Mouse (Mus musculus): ENCODE measurements around the gene Cptp. TPM values are rescaled to one million over a fixed set of nuclear protein-coding genes. Genes with fewer than 3 reads are reported as not detected.

The Cptp gene
- polyA plus RNA-seq, 1 experiment = 33.3 TPM

GRCm38 (mm10) chr4:155823443-155823842 is 45.8 kb downstream of the Cptp start:
- WGBS = 91% methylated on average over 16 of the region's 16 CpGs
- no peak for DNase-seq

GRCm38 (mm10) chr4:155821025-155821424 is 48.2 kb downstream of the Cptp start:
- DNase-seq = no peak
- Histone ChIP-seq H3K4me1 (ENCODE audit: control insufficient read depth, insufficient read depth, low read length) (no peaks in the 10 kb centered on the region), H3K4me3 (replicated peaks; ENCODE audit: extremely low read depth, low read depth, low read length) (no peak overlapping the region)
- WGBS = 69% methylated on average over 7 of the region's 7 CpGs
- TF ChIP-seq CTCF (IDR thresholded peaks at IDR 0.05; ENCODE audit: insufficient read depth, low read length) (no peak), POLR2A (IDR thresholded peaks at IDR 0.05; ENCODE audit: borderline replicate concordance, extremely low read depth, low read depth, low read length) (no peak)

More at GRCm38 (mm10) chr4:155823443-155823842, 45.8 kb downstream of the Cptp start:
- Histone ChIP-seq H3K4me1 (ENCODE audit: control insufficient read depth, insufficient read depth, low read length) (no peaks in the 10 kb centered on the region), H3K4me3 (replicated peaks; ENCODE audit: extremely low read depth, low read depth, low read length) (no peak overlapping the region)
- TF ChIP-seq CTCF (IDR thresholded peaks at IDR 0.05; ENCODE audit: insufficient read depth, low read length) (no peak), POLR2A (IDR thresholded peaks at IDR 0.05; ENCODE audit: borderline replicate concordance, extremely low read depth, low read depth, low read length) (no peak)

DNA sequence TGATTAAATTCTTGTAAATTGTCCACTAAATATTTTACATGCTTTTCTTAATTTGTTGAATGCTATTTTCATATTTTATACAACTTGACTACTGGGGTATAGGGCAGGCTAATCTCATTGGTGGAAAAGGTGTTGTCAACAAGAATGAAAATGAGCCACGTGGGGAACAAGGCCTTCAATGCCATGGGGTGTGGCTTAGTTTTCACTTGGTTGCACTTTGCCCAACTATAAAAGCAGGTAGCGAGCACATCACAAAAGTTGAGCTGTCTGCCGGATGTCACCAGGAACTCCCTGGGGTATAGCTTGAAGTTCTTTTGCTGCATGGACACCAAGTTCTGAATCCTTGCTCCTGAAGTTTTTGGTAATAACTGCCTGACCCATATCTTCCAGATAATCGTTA is 51.7 kb downstream of the Cptp start:
- WGBS = 81% methylated on average over 4 of the region's 4 CpGs

More for the DNA sequence above, 51.7 kb downstream of the Cptp start:
- no peak for DNase-seq
- TF ChIP-seq CTCF (IDR thresholded peaks at IDR 0.05; ENCODE audit: insufficient read depth, low read length) (no peak), POLR2A (IDR thresholded peaks at IDR 0.05; ENCODE audit: borderline replicate concordance, extremely low read depth, low read depth, low read length) (no peak)
- no peak overlapping the region for H3K4me3 ChIP-seq (replicated peaks; ENCODE audit: extremely low read depth, low read depth, low read length)
- H3K4me1 ChIP-seq (ENCODE audit: control insufficient read depth, insufficient read depth, low read length) = peaks cover 8% of the 10 kb centered on the region

Other genes starting within 250 kb of the Cptp start
- gene Cdk11b, start 244.6 kb downstream of the Cptp start, polyA plus RNA-seq (2012; rRNA removed) = 21.3 and 29.1 TPM in 2 replicates
- gene Gm10563, start 224.0 kb downstream of the Cptp start, polyA plus RNA-seq (2012; rRNA removed) = not detected in 2 replicates
- 30.8 and 42.7 TPM in 2 replicates for gene Mmp23, start 216.1 kb downstream of the Cptp start, polyA plus RNA-seq (2012; rRNA removed)
- 90.1 and 92.0 TPM in 2 replicates for gene Mib2, start 200.2 kb downstream of the Cptp start, polyA plus RNA-seq (2012; rRNA removed)
- gene Fndc10, start 175.1 kb downstream of the Cptp start, polyA plus RNA-seq (2012; rRNA removed) = 10.6 and 11.8 TPM in 2 replicates
- gene Ssu72, start 164.6 kb downstream of the Cptp start, polyA plus RNA-seq (2012; rRNA removed) = 103 and 128 TPM in 2 replicates
- 1.6 and 1.8 TPM in 2 replicates for gene Tmem240, start 134.6 kb downstream of the Cptp start, polyA plus RNA-seq (2012; rRNA removed)
- gene Atad3a, start 108.3 kb downstream of the Cptp start, polyA plus RNA-seq (2012; rRNA removed) = 44.5 and 48.4 TPM in 2 replicates
- 9.2 and 11.8 TPM in 2 replicates for gene Vwa1, start 94.7 kb downstream of the Cptp start, polyA plus RNA-seq (2012; rRNA removed)
- 0.38 and 0.52 TPM in 2 replicates for gene Tmem88b, start 83.6 kb downstream of the Cptp start, polyA plus RNA-seq (2012; rRNA removed)
- 15.7 and 17.3 TPM in 2 replicates for gene Ankrd65, start 79.0 kb downstream of the Cptp start, polyA plus RNA-seq (2012; rRNA removed)
- 36.9 and 40.0 TPM in 2 replicates for gene Mrpl20, start 66.6 kb downstream of the Cptp start, polyA plus RNA-seq (2012; rRNA removed)
- gene Ccnl2, start 57.0 kb downstream of the Cptp start, polyA plus RNA-seq (2012; rRNA removed) = 59.8 and 62.5 TPM in 2 replicates
- gene Aurkaip1, start 38.2 kb downstream of the Cptp start, polyA plus RNA-seq (2012; rRNA removed) = 120 and 151 TPM in 2 replicates
- 994 and 1,263 TPM in 2 replicates for gene Mxra8, start 29.8 kb downstream of the Cptp start, polyA plus RNA-seq (2012; rRNA removed)
- 128 and 159 TPM in 2 replicates for gene Dvl1, start 22.0 kb downstream of the Cptp start, polyA plus RNA-seq (2012; rRNA removed)
- gene Tas1r3, start 6.1 kb downstream of the Cptp start, polyA plus RNA-seq (2012; rRNA removed) = 1.6 TPM in 2 replicates
- 26.7 and 27.3 TPM in 2 replicates for gene Ints11, start 106 bp upstream of the Cptp start, polyA plus RNA-seq (2012; rRNA removed)
- 82.2 and 88.0 TPM in 2 replicates for gene Pusl1, start 22.3 kb upstream of the Cptp start, polyA plus RNA-seq (2012; rRNA removed)
- 48.3 and 50.7 TPM in 2 replicates for gene Acap3, start 22.4 kb upstream of the Cptp start, polyA plus RNA-seq (2012; rRNA removed)
- 62.0 and 65.4 TPM in 2 replicates for gene Ube2j2, start 74.4 kb upstream of the Cptp start, polyA plus RNA-seq (2012; rRNA removed)
- 22.1 and 23.1 TPM in 2 replicates for gene C1qtnf12, start 92.9 kb upstream of the Cptp start, polyA plus RNA-seq (2012; rRNA removed)
- 6.1 and 7.4 TPM in 2 replicates for gene B3galt6, start 123.2 kb upstream of the Cptp start, polyA plus RNA-seq (2012; rRNA removed)
- 54.3 and 63.6 TPM in 2 replicates for gene Sdf4, start 123.4 kb upstream of the Cptp start, polyA plus RNA-seq (2012; rRNA removed)
- 5.4 and 7.3 TPM in 2 replicates for gene Tnfrsf4, start 144.4 kb upstream of the Cptp start, polyA plus RNA-seq (2012; rRNA removed)
- gene Tnfrsf18, start 156.7 kb upstream of the Cptp start, polyA plus RNA-seq (2012; rRNA removed) = 4.3 and 5.2 TPM in 2 replicates
- 5.8 and 7.2 TPM in 2 replicates for gene Ttll10, start 190.0 kb upstream of the Cptp start, polyA plus RNA-seq (2012; rRNA removed)
- 13.8 and 16.3 TPM in 2 replicates for gene 9430015G10Rik, start 240.5 kb upstream of the Cptp start, polyA plus RNA-seq (2012; rRNA removed)

All from lung, adult 2 months (tissue).